In genomic region chr4:152008622-152009075, GRCm38 (mm10) we compare ENCODE assay signal across 7 mouse cellular contexts. TPM values are rescaled to one million over a fixed set of nuclear protein-coding genes. Genes with fewer than 3 reads are reported as not detected.
DNase-seq lines count a peak whose midpoint lies in the region; ATAC-seq and TF ChIP-seq lines count a peak whose summit lies in the region.

Klhl21 (plus strand) TSS chr4:152008803.

- no peaks in the 10 kb centered on the region for H3K9me3 ChIP-seq in embryonic facial prominence, embryonic 11.5 days (replicated peaks; ENCODE audit: control insufficient read depth, low read length)
- H3K9me3 ChIP-seq in limb, embryonic 12.5 days = no peaks in the 10 kb centered on the region
- H3K9me3 ChIP-seq in midbrain, embryonic 15.5 days = no peaks in the 10 kb centered on the region

- H3K4me2 ChIP-seq in embryonic facial prominence, embryonic 11.5 days (ENCODE audit: low read depth, low read length) = peak within 1 kb of the TSS; percentile 100
- H3K4me2 ChIP-seq in limb, embryonic 12.5 days = peak within 1 kb of the TSS; percentile 100
- H3K4me2 ChIP-seq in midbrain, embryonic 15.5 days = peak within 1 kb of the TSS; percentile 98

- no peaks in the 10 kb centered on the region; the same call in 1 of the 2 replicates for H3K27me3 ChIP-seq in embryonic facial prominence, embryonic 11.5 days (ENCODE audit: control insufficient read depth, insufficient read depth, low read length)
- no peaks in the 10 kb centered on the region for H3K27me3 ChIP-seq in kidney, adult 2 months (replicated peaks; ENCODE audit: control insufficient read depth, insufficient read depth, low read length)
- H3K27me3 ChIP-seq in limb, embryonic 12.5 days = peaks cover 15% of the 10 kb centered on the region; the same call in 1 of the 2 replicates
- peaks cover 26% of the 10 kb centered on the region; the same call in 1 of the 2 replicates for H3K27me3 ChIP-seq in midbrain, embryonic 15.5 days (replicated peaks)
- H3K27me3 ChIP-seq in spleen, adult 2 months (ENCODE audit: control insufficient read depth, insufficient read depth, low read length) = no peaks in the 10 kb centered on the region

- H3K4me1 ChIP-seq in embryonic facial prominence, embryonic 11.5 days (ENCODE audit: control insufficient read depth, insufficient read depth, low read length) = peaks cover 4% of the 10 kb centered on the region
- peaks cover 20% of the 10 kb centered on the region for H3K4me1 ChIP-seq in kidney, adult 2 months (ENCODE audit: control insufficient read depth, insufficient read depth, low read length)
- peaks cover 31% of the 10 kb centered on the region for H3K4me1 ChIP-seq in limb, embryonic 12.5 days (replicated peaks)
- peaks cover 37% of the 10 kb centered on the region for H3K4me1 ChIP-seq in midbrain, embryonic 15.5 days
- H3K4me1 ChIP-seq in spleen, adult 2 months (ENCODE audit: control insufficient read depth, insufficient read depth, insufficient read length) = peaks cover 11% of the 10 kb centered on the region

- no peak for TF ChIP-seq CTCF in kidney, adult 2 months (conservative IDR thresholded peaks at IDR 0.05; ENCODE audit: insufficient read depth, insufficient read length, low read depth, low read length)
- no peak for TF ChIP-seq CTCF in spleen, adult 2 months (IDR thresholded peaks at IDR 0.05; ENCODE audit: extremely low read depth, insufficient read depth, insufficient read length, insufficient replicate concordance)

- WGBS in embryonic facial prominence, embryonic 11.5 days = 0% methylated on average over 42 of the region's 45 CpGs
- WGBS in kidney, adult 2 months = 1% methylated on average over 45 of the region's 45 CpGs
- under 1% methylated on average over 38 of the region's 45 CpGs for WGBS in limb, embryonic 12.5 days
- WGBS in midbrain, embryonic 15.5 days = under 1% methylated on average over 45 of the region's 45 CpGs
- WGBS in spleen, adult 2 months = 0% methylated on average over 45 of the region's 45 CpGs

- peak within 1 kb of the TSS; percentile 73 for H3K4me3 ChIP-seq in embryonic facial prominence, embryonic 11.5 days (ENCODE audit: low read depth, low read length)
- peak within 1 kb of the TSS; percentile 76 for H3K4me3 ChIP-seq in kidney, adult 2 months (ENCODE audit: insufficient read depth, low read depth, low read length)
- peak within 1 kb of the TSS; percentile 85 for H3K4me3 ChIP-seq in limb, embryonic 12.5 days (replicated peaks)
- peak within 1 kb of the TSS; percentile 69 for H3K4me3 ChIP-seq in midbrain, embryonic 15.5 days
- H3K4me3 ChIP-seq in spleen, adult 2 months (ENCODE audit: extremely low read depth, insufficient read depth, insufficient read length) = peak within 1 kb of the TSS; percentile 90

- H3K36me3 ChIP-seq in embryonic facial prominence, embryonic 11.5 days (replicated peaks; ENCODE audit: control insufficient read depth, insufficient read depth, low read depth, low read length) = no peaks in the 10 kb centered on the region
- no peaks in the 10 kb centered on the region for H3K36me3 ChIP-seq in kidney, adult 2 months (ENCODE audit: control insufficient read depth, insufficient read depth, low read length)
- peaks cover 18% of the 10 kb centered on the region for H3K36me3 ChIP-seq in limb, embryonic 12.5 days
- H3K36me3 ChIP-seq in midbrain, embryonic 15.5 days (replicated peaks) = no peaks in the 10 kb centered on the region
- peaks cover 3% of the 10 kb centered on the region; the same call in 1 of the 2 replicates for H3K36me3 ChIP-seq in spleen, adult 2 months (ENCODE audit: control insufficient read depth, insufficient read depth, low read length)

- peak within 1 kb of the TSS; percentile 72 for H3K27ac ChIP-seq in embryonic facial prominence, embryonic 11.5 days (replicated peaks; ENCODE audit: low read depth, low read length)
- H3K27ac ChIP-seq in kidney, adult 2 months (ENCODE audit: insufficient read depth, low read depth, low read length) = peak within 1 kb of the TSS; percentile 89
- H3K27ac ChIP-seq in limb, embryonic 12.5 days = peak within 1 kb of the TSS; percentile 87
- peak within 1 kb of the TSS; percentile 78 for H3K27ac ChIP-seq in midbrain, embryonic 15.5 days
- H3K27ac ChIP-seq in spleen, adult 2 months (ENCODE audit: insufficient read depth, low read length) = peak within 1 kb of the TSS; percentile 94

- peak; percentile 95 for TF ChIP-seq POLR2A in kidney, adult 2 months (IDR thresholded peaks at IDR 0.05; ENCODE audit: low read depth, low read length)
- peak; percentile 93 for TF ChIP-seq POLR2A in spleen, adult 2 months (IDR thresholded peaks at IDR 0.05; ENCODE audit: low read depth, low read length)

- H3K9ac ChIP-seq in embryonic facial prominence, embryonic 11.5 days (replicated peaks; ENCODE audit: low read length) = peak within 1 kb of the TSS; percentile 46
- H3K9ac ChIP-seq in limb, embryonic 12.5 days (replicated peaks) = peak within 1 kb of the TSS; percentile 75
- peak within 1 kb of the TSS; percentile 45 for H3K9ac ChIP-seq in midbrain, embryonic 15.5 days

- peak; percentile 82 for ATAC-seq in embryonic facial prominence, embryonic 11.5 days (replicated peaks; ENCODE audit: insufficient number of reproducible peaks, low FRiP score, low TSS enrichment, low read depth)
- ATAC-seq in limb, embryonic 12.5 days (ENCODE audit: insufficient number of reproducible peaks, insufficient read depth, low FRiP score, low TSS enrichment, low read depth) = peak; percentile 80
- ATAC-seq in midbrain, embryonic 15.5 days (replicated peaks) = peak; percentile 89

- DNase-seq in adrenal gland, postnatal 14 days = peak; percentile 98
- DNase-seq in embryonic facial prominence, embryonic 11.5 days (ENCODE audit: low spot score) = peak; percentile 97
- DNase-seq in heart, adult 11 months = peak; percentile 100
- DNase-seq in kidney, adult 2 months = peak; percentile 97
- DNase-seq in spleen, adult 2 months (ENCODE audit: low read depth in 1 of 2, low spot score in 2 of 2) = peak; percentile 82 to 90

RNA-seq across cellular contexts. Expression of gene Klhl21, which starts in this region (rescaled TPM):
- total RNA-seq in adrenal gland, postnatal 14 days (2021) = 18.7 TPM in 2 replicates
- 3.2 TPM in 2 replicates for polyA plus RNA-seq in embryonic facial prominence, embryonic 11.5 days (2014; fragmentation: Nextera tagmentation; extraction: Ambion mirVana)
- 23.0 and 26.7 TPM in 2 replicates for polyA plus RNA-seq in kidney, adult 2 months (2012; rRNA removed)
- polyA plus RNA-seq in limb, embryonic 12.5 days (2016; fragmentation: Nextera tagmentation; extraction: Ambion mirVana) = 16.9 and 18.3 TPM in 2 replicates
- polyA plus RNA-seq in midbrain, embryonic 15.5 days (2015; fragmentation: Nextera tagmentation; extraction: Ambion mirVana) = 3.6 and 4.0 TPM in 2 replicates
- 20.1 and 28.4 TPM in 2 replicates for polyA plus RNA-seq in spleen, adult 2 months (2012; rRNA removed)

Comparison
In these comparisons a context has a peak if more than half of its experiments do, and no peak if none do; other contexts are left out.
1. Peak in every context shown above with its lines: DNase-seq, ATAC-seq, H3K4me3 ChIP-seq and H3K27ac ChIP-seq.